Mouse (Mus musculus): ENCODE data around the gene Ptprn. TPM values are rescaled to one million over a fixed set of nuclear protein-coding genes. Genes with fewer than 3 reads are reported as not detected.

The Ptprn gene
- polyA plus RNA-seq, 1 experiment from 2014 or later, result 0.74 TPM

GRCm38 (mm10) chr1:75221538-75221937 lies 42.8 kb downstream of the Ptprn start:
- Histone ChIP-seq H3K36me3 (ENCODE audit: control insufficient read depth, insufficient read depth, low read length) (no peaks in the 10 kb centered on the region), H3K27me3 (ENCODE audit: control insufficient read depth, insufficient read depth, low read length) (peaks cover 49% of the 10 kb centered on the region), H3K4me2 (no peak overlapping the region), H3K4me1 (ENCODE audit: control insufficient read depth, insufficient read depth, low read length) (peaks cover 6% of the 10 kb centered on the region; the same call in 1 of the 2 replicates), H3K27ac (ENCODE audit: low read depth, low read length) (no peak overlapping the region), H3K9me3 (replicated peaks; ENCODE audit: control insufficient read depth, low read length) (no peaks in the 10 kb centered on the region), H3K4me3 (ENCODE audit: low read depth, low read length) (no peak overlapping the region), H3K9ac (ENCODE audit: low read depth, low read length) (no peak overlapping the region)
- 70% methylated on average over 3 of the region's 3 CpGs for WGBS (ENCODE audit: insufficient replicate concordance)
- no peak for ATAC-seq (replicated peaks; ENCODE audit: insufficient number of reproducible peaks, low FRiP score, low TSS enrichment)

DNA sequence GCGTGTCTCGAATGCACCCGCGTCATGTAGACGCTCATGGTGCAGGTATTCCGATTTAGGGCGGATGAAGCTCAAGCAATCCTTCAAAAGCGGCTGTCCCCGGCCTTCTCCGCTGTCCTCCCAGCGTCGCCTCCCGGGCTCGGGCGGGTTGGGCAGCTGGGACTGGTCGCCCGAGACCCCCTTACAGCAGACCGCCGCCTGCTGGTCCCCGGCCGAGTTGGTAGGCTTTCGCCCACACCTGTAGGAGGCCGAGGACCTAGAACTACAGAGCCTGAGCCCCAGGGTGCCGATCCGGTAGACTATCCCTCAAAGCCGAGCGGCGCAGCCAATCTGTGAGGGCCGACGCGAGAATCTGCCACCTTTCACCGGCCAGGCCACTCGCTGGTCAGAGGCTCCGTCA lies 44.8 kb downstream of the Ptprn start, which contains the start of gene Tuba4a:
Gene Tuba4a (minus strand): TSS at position 335 of the 400 bp plus-strand sequence.
- WGBS (ENCODE audit: insufficient replicate concordance), result under 1% methylated on average over 34 of the region's 34 CpGs
- ATAC-seq (replicated peaks; ENCODE audit: insufficient number of reproducible peaks, low FRiP score, low TSS enrichment), result no peak
- H3K27ac ChIP-seq (ENCODE audit: low read depth, low read length), result no peak within 1 kb of the TSS

DNA sequence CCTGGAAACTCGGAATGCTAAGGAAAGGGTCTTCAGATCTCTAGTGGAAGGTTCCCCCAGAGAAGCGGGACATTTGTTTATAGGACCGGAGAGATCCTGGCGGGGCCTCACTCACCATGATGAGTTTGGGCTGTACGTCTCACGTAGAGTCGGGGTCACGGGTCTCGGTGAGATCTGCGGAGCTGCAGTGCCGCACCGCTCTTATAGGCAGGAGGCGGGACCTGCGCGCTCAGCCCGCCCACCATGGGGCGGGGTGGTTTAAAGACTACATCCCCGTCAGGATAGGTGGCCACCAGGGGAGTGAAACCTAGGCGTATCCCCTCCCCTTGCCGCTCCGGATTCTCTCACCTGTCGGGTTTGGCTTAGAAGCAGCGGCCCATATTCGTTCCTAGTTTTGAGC lies 45.2 kb downstream of the Ptprn start:
- no peak overlapping the region for H3K27ac ChIP-seq (ENCODE audit: low read depth, low read length)
- peak overlapping the region; percentile 65 for H3K9ac ChIP-seq (ENCODE audit: low read depth, low read length)
- H3K9me3 ChIP-seq (replicated peaks; ENCODE audit: control insufficient read depth, low read length), result no peaks in the 10 kb centered on the region
- peak; percentile 86 for ATAC-seq (replicated peaks; ENCODE audit: insufficient number of reproducible peaks, low FRiP score, low TSS enrichment)
- WGBS (ENCODE audit: insufficient replicate concordance), result under 1% methylated on average over 24 of the region's 24 CpGs
- peak overlapping the region; percentile 100 for H3K4me2 ChIP-seq
- H3K4me1 ChIP-seq (ENCODE audit: control insufficient read depth, insufficient read depth, low read length), result peaks cover 6% of the 10 kb centered on the region; the same call in 1 of the 2 replicates
- H3K27me3 ChIP-seq (ENCODE audit: control insufficient read depth, insufficient read depth, low read length), result peaks cover 54% of the 10 kb centered on the region
- peaks cover 5% of the 10 kb centered on the region; the same call in 1 of the 2 replicates for H3K36me3 ChIP-seq (ENCODE audit: control insufficient read depth, insufficient read depth, low read length)
- peak overlapping the region; percentile 67 for H3K4me3 ChIP-seq (ENCODE audit: low read depth, low read length)

More for the DNA sequence above, 44.8 kb downstream of the Ptprn start, which contains the start of gene Tuba4a:
- peak within 1 kb of the TSS; percentile 100 for H3K4me2 ChIP-seq
- peaks cover 54% of the 10 kb centered on the region for H3K27me3 ChIP-seq (ENCODE audit: control insufficient read depth, insufficient read depth, low read length)
- peak within 1 kb of the TSS; percentile 67 for H3K4me3 ChIP-seq (ENCODE audit: low read depth, low read length)
- no peaks in the 10 kb centered on the region for H3K9me3 ChIP-seq (replicated peaks; ENCODE audit: control insufficient read depth, low read length)
- peaks cover 5% of the 10 kb centered on the region; the same call in 1 of the 2 replicates for H3K36me3 ChIP-seq (ENCODE audit: control insufficient read depth, insufficient read depth, low read length)
- peaks cover 6% of the 10 kb centered on the region; the same call in 1 of the 2 replicates for H3K4me1 ChIP-seq (ENCODE audit: control insufficient read depth, insufficient read depth, low read length)
- H3K9ac ChIP-seq (ENCODE audit: low read depth, low read length), result peak within 1 kb of the TSS; percentile 65

- peaks cover 8% of the 10 kb centered on the region for H3K36me3 ChIP-seq (ENCODE audit: control insufficient read depth, insufficient read depth, low read length)
- H3K27ac ChIP-seq (ENCODE audit: low read depth, low read length), result no peak overlapping the region
- H3K9ac ChIP-seq (ENCODE audit: low read depth, low read length), result peak overlapping the region; percentile 65
- no peaks in the 10 kb centered on the region for H3K9me3 ChIP-seq (replicated peaks; ENCODE audit: control insufficient read depth, low read length)
- H3K27me3 ChIP-seq (ENCODE audit: control insufficient read depth, insufficient read depth, low read length), result peaks cover 54% of the 10 kb centered on the region
- H3K4me1 ChIP-seq (ENCODE audit: control insufficient read depth, insufficient read depth, low read length), result peaks cover 6% of the 10 kb centered on the region; the same call in 1 of the 2 replicates
- 2% methylated on average over 38 of the region's 38 CpGs for WGBS (ENCODE audit: insufficient replicate concordance)
- H3K4me3 ChIP-seq (ENCODE audit: low read depth, low read length), result peak overlapping the region; percentile 67
- peak; percentile 43 for ATAC-seq (replicated peaks; ENCODE audit: insufficient number of reproducible peaks, low FRiP score, low TSS enrichment)
- H3K4me2 ChIP-seq, result peak overlapping the region; percentile 100
Observed at GRCm38 (mm10) chr1:75218227-75219001, 45.9 kb downstream of the Ptprn start.

DNA sequence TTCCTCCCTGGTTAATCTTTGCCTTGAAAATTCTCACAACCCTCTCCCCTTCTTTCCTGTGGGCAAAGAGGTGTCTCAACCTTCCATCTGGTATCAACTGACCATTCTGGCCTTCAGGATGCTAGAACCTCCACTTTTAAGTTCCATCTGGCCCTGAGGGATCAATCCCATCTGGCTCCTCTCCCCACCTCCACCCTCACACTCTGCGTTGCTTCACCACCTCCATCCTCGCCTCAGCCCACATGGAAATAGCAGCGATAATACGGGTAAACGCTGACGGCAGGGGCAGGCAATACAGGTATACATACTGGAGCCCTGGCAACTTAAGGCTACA lies 46.4 kb downstream of the Ptprn start:
- 2% methylated on average over 6 of the region's 6 CpGs for WGBS (ENCODE audit: insufficient replicate concordance)
- Histone ChIP-seq H3K27me3 (ENCODE audit: control insufficient read depth, insufficient read depth, low read length) (peaks cover 53% of the 10 kb centered on the region), H3K4me2 (peak overlapping the region; percentile 100), H3K9ac (ENCODE audit: low read depth, low read length) (0 out of 2 replicates have a peak overlapping the region, but pooled peaks have one; percentile 65), H3K36me3 (ENCODE audit: control insufficient read depth, insufficient read depth, low read length) (peaks cover 9% of the 10 kb centered on the region), H3K9me3 (replicated peaks; ENCODE audit: control insufficient read depth, low read length) (no peaks in the 10 kb centered on the region), H3K4me1 (ENCODE audit: control insufficient read depth, insufficient read depth, low read length) (peaks cover 8% of the 10 kb centered on the region), H3K4me3 (ENCODE audit: low read depth, low read length) (peak overlapping the region; percentile 67), H3K27ac (ENCODE audit: low read depth, low read length) (no peak overlapping the region)
- ATAC-seq (replicated peaks; ENCODE audit: insufficient number of reproducible peaks, low FRiP score, low TSS enrichment), result no peak

DNA sequence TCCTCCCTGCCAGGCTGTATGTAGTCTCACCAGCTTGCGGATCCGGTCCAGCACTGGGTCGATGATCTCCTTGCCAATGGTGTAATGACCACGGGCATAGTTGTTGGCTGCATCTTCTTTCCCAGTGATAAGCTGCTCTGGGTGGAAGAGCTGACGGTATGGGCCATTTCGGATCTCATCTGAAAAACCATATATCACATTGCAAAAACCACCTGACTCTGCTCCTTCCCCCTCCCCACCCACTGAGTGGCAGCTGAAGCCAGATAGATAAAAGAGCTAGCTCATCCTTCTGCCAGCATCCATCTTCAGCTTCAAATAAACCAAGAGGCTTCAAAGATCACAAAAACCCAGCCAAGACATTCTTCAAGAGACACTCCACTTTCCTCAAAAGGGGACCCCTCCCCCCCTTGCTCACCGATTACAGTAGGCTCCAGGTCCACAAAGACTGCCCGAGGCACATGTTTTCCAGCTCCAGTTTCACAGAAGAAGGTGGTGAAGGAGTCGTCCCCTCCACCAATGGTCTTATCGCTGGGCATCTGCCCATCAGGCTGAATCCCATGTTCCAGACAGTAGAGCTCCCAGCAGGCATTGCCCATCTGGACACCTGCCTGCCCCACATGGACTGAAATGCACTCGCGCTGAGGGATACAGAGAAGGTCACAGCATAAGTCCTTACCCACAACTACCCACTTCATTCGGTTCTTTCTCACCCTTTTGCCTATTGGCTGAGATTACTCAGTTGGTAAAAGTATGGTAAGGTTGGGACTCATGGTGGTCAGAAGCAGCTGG lies 47.3 kb downstream of the Ptprn start:
- Histone ChIP-seq H3K4me1 (ENCODE audit: control insufficient read depth, insufficient read depth, low read length) (peaks cover 13% of the 10 kb centered on the region), H3K27ac (ENCODE audit: low read depth, low read length) (no peak overlapping the region), H3K27me3 (ENCODE audit: control insufficient read depth, insufficient read depth, low read length) (peaks cover 52% of the 10 kb centered on the region), H3K36me3 (ENCODE audit: control insufficient read depth, insufficient read depth, low read length) (peaks cover 9% of the 10 kb centered on the region), H3K9me3 (replicated peaks; ENCODE audit: control insufficient read depth, low read length) (no peaks in the 10 kb centered on the region), H3K4me2 (peak overlapping the region; percentile 100), H3K9ac (ENCODE audit: low read depth, low read length) (no peak overlapping the region), H3K4me3 (ENCODE audit: low read depth, low read length) (0 out of 2 replicates have a peak overlapping the region, but pooled peaks have one; percentile 67)
- 66% methylated on average over 13 of the region's 13 CpGs for WGBS (ENCODE audit: insufficient replicate concordance)
- ATAC-seq (replicated peaks; ENCODE audit: insufficient number of reproducible peaks, low FRiP score, low TSS enrichment), result no peak

GRCm38 (mm10) chr1:75215785-75216184 lies 48.5 kb downstream of the Ptprn start:
- Histone ChIP-seq H3K27ac (ENCODE audit: low read depth, low read length) (no peak overlapping the region), H3K9ac (ENCODE audit: low read depth, low read length) (no peak overlapping the region), H3K4me2 (no peak overlapping the region), H3K4me1 (ENCODE audit: control insufficient read depth, insufficient read depth, low read length) (peaks cover 21% of the 10 kb centered on the region), H3K9me3 (replicated peaks; ENCODE audit: control insufficient read depth, low read length) (no peaks in the 10 kb centered on the region), H3K27me3 (ENCODE audit: control insufficient read depth, insufficient read depth, low read length) (peaks cover 42% of the 10 kb centered on the region), H3K36me3 (ENCODE audit: control insufficient read depth, insufficient read depth, low read length) (peaks cover 9% of the 10 kb centered on the region), H3K4me3 (ENCODE audit: low read depth, low read length) (no peak overlapping the region)
- WGBS (ENCODE audit: insufficient replicate concordance), result 95% methylated on average over 9 of the region's 9 CpGs
- ATAC-seq (replicated peaks; ENCODE audit: insufficient number of reproducible peaks, low FRiP score, low TSS enrichment), result no peak

GRCm38 (mm10) chr1:75214886-75215285 lies 49.4 kb downstream of the Ptprn start:
- no peak overlapping the region for H3K27ac ChIP-seq (ENCODE audit: low read depth, low read length)
- no peak for ATAC-seq (replicated peaks; ENCODE audit: insufficient number of reproducible peaks, low FRiP score, low TSS enrichment)

More at GRCm38 (mm10) chr1:75214886-75215285, 49.4 kb downstream of the Ptprn start:
- Histone ChIP-seq H3K27me3 (ENCODE audit: control insufficient read depth, insufficient read depth, low read length) (peaks cover 33% of the 10 kb centered on the region), H3K9ac (ENCODE audit: low read depth, low read length) (no peak overlapping the region), H3K4me3 (ENCODE audit: low read depth, low read length) (no peak overlapping the region), H3K36me3 (ENCODE audit: control insufficient read depth, insufficient read depth, low read length) (peaks cover 9% of the 10 kb centered on the region), H3K4me1 (ENCODE audit: control insufficient read depth, insufficient read depth, low read length) (peaks cover 25% of the 10 kb centered on the region), H3K4me2 (no peak overlapping the region), H3K9me3 (replicated peaks; ENCODE audit: control insufficient read depth, low read length) (no peaks in the 10 kb centered on the region)
- 71% methylated on average over 5 of the region's 5 CpGs for WGBS (ENCODE audit: insufficient replicate concordance)

Data from heart, embryonic 11.5 days (tissue).